Mouse (Mus musculus) testis, adult 2 months (tissue): Measurements from ENCODE around the gene Tgfbr3. TPM values are rescaled to one million over a fixed set of nuclear protein-coding genes. Genes with fewer than 3 reads are reported as not detected.

Experiments
- H3K27ac ChIP-seq: fragments of 200-500 bp; 2 replicates; pipeline ENCODE4 v1.5.1; 2012; ENCODE audit warnings: low read depth, low read length; ENCODE audit not compliant: control insufficient read depth, insufficient read depth
- H3K27me3 ChIP-seq: fragments of 200-500 bp; 2 replicates; pipeline ENCODE4 v1.6.1; 2012; ENCODE audit warnings: mild to moderate bottlenecking, low read length, moderate library complexity; ENCODE audit not compliant: control insufficient read depth, insufficient read depth
- H3K36me3 ChIP-seq: fragments of 200-500 bp; 2 replicates; pipeline ENCODE4 v1.6.1; 2012; ENCODE audit warnings: mild to moderate bottlenecking, low read length; ENCODE audit not compliant: control insufficient read depth, insufficient read depth
- H3K4me1 ChIP-seq: fragments of 200-500 bp; 2 replicates; pipeline ENCODE4 v1.6.1; 2012; ENCODE audit warnings: low read length; ENCODE audit not compliant: control insufficient read depth, insufficient read depth
- H3K4me3 ChIP-seq: fragments of 200-500 bp; 2 replicates; pipeline ENCODE4 v1.5.1; 2012; ENCODE audit warnings: low read depth, mild to moderate bottlenecking, low read length, moderate library complexity, mixed read lengths; ENCODE audit not compliant: control insufficient read depth
- CTCF ChIP-seq: fragments of 200-500 bp; IDR thresholded peaks from 2 replicates; pipeline ENCODE4 v1.5.1; 2012; ENCODE audit warnings: low read depth, mild to moderate bottlenecking, inconsistent platforms, low read length, moderate library complexity; ENCODE audit not compliant: control insufficient read depth, insufficient read depth, insufficient replicate concordance
- POLR2A ChIP-seq: fragments of 200-500 bp; IDR thresholded peaks from 2 replicates; pipeline ENCODE4 v1.6.1; 2012; ENCODE audit warnings: low read depth, mild to moderate bottlenecking, inconsistent platforms, low read length, moderate library complexity; ENCODE audit not compliant: control insufficient read depth
- polyA plus RNA-seq: library from polyadenylated mRNA; depleted of rRNA; stranded (reverse); fragments of >200 nt; gene quantifications from 2 replicates; pipeline ENCODE4 v1.2.3, GENCODE M21; 2012

The Tgfbr3 gene
- polyA plus RNA-seq, 1 experiment, result 8.4 TPM

GRCm38 (mm10) chr5:107152989-107153388, 136.4 kb downstream of the Tgfbr3 start:
- no peaks in the 10 kb centered on the region for H3K27me3 ChIP-seq
- H3K4me3 ChIP-seq, result no peak overlapping the region
- TF ChIP-seq CTCF (no peak), POLR2A (no peak)
- H3K4me1 ChIP-seq, result no peaks in the 10 kb centered on the region
- H3K27ac ChIP-seq, result no peak overlapping the region
- H3K36me3 ChIP-seq, result no peaks in the 10 kb centered on the region

GRCm38 (mm10) chr5:107151320-107151719, 138.1 kb downstream of the Tgfbr3 start:
- Histone ChIP-seq H3K27ac (no peak overlapping the region), H3K4me3 (no peak overlapping the region), H3K36me3 (no peaks in the 10 kb centered on the region), H3K27me3 (no peaks in the 10 kb centered on the region), H3K4me1 (no peaks in the 10 kb centered on the region)
- TF ChIP-seq POLR2A (no peak), CTCF (no peak)

GRCm38 (mm10) chr5:107150555-107151312, 138.7 kb downstream of the Tgfbr3 start:
- TF ChIP-seq POLR2A (no peak), CTCF (no peak)
- Histone ChIP-seq H3K4me1 (no peaks in the 10 kb centered on the region), H3K36me3 (no peaks in the 10 kb centered on the region), H3K4me3 (no peak overlapping the region), H3K27me3 (no peaks in the 10 kb centered on the region), H3K27ac (no peak overlapping the region)

GRCm38 (mm10) chr5:107147951-107148766, 141.3 kb downstream of the Tgfbr3 start:
- Histone ChIP-seq H3K4me1 (no peaks in the 10 kb centered on the region), H3K36me3 (no peaks in the 10 kb centered on the region), H3K27ac (peak overlapping the region; percentile 8; the same call in 1 of the 2 replicates), H3K27me3 (no peaks in the 10 kb centered on the region), H3K4me3 (no peak overlapping the region)
- TF ChIP-seq POLR2A (no peak), CTCF (no peak)

- H3K36me3 ChIP-seq, result no peaks in the 10 kb centered on the region
- no peaks in the 10 kb centered on the region for H3K4me1 ChIP-seq
- H3K27me3 ChIP-seq, result no peaks in the 10 kb centered on the region
- TF ChIP-seq CTCF, result no peak
- TF ChIP-seq POLR2A, result no peak
- H3K4me3 ChIP-seq, result no peak overlapping the region
- H3K27ac ChIP-seq, result no peak overlapping the region
Observed at GRCm38 (mm10) chr5:107147413-107147812, 142.0 kb downstream of the Tgfbr3 start.

- TF ChIP-seq CTCF (no peak), POLR2A (no peak)
- Histone ChIP-seq H3K4me3 (no peak overlapping the region), H3K36me3 (no peaks in the 10 kb centered on the region), H3K27me3 (no peaks in the 10 kb centered on the region), H3K27ac (no peak overlapping the region), H3K4me1 (no peaks in the 10 kb centered on the region)
Observed at GRCm38 (mm10) chr5:107146111-107146616, 143.3 kb downstream of the Tgfbr3 start.

GRCm38 (mm10) chr5:107145125-107145524, 144.3 kb downstream of the Tgfbr3 start:
- H3K27ac ChIP-seq, result no peak overlapping the region
- no peak overlapping the region for H3K4me3 ChIP-seq
- no peaks in the 10 kb centered on the region for H3K27me3 ChIP-seq
- H3K4me1 ChIP-seq, result no peaks in the 10 kb centered on the region
- H3K36me3 ChIP-seq, result no peaks in the 10 kb centered on the region
- no peak for TF ChIP-seq CTCF
- TF ChIP-seq POLR2A, result no peak
